Mouse (Mus musculus): ENCODE results near the gene Prm3.

Prm3 gene

DNA sequence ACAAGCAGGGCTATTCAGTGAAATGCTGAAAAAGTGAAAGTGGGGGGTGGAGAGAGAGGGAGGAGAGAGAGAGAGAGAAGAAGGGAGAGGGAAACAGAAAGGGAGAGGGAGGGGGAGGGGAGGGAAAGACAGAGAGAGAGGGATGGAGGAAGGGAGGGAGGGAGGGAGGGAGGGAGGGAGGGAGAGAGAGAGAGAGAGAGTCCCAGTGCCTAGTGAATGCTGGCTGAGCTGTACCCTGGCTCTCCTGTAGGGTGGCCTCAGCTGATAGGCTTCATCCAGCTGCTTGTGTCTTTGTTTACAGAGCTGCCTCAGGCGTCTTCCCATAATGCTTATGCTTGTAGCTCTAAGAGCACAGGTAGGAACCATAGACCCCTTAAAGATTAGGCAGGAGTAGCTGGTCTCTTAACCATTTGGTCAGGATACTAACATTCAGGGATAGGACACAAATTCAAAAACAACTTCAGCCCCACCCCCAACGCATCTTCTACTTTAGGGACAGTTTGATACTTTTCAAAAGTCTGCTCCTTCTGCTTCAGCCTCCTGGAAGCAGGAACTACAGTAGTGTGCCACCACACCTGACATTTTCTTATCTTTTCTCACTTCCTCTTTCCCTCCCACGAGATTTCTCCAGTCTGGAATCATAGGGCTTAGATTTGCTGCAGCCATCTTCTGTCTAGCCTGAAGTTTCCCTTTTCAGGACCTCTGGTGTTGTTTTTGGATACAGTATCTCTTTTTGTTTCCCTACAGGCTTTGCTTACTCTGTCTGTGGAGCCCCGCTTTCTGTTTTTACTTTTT, 20.0 kb downstream of the Prm3 start:
- DNase-seq (ENCODE audit: low spot score), result no peak

DNA sequence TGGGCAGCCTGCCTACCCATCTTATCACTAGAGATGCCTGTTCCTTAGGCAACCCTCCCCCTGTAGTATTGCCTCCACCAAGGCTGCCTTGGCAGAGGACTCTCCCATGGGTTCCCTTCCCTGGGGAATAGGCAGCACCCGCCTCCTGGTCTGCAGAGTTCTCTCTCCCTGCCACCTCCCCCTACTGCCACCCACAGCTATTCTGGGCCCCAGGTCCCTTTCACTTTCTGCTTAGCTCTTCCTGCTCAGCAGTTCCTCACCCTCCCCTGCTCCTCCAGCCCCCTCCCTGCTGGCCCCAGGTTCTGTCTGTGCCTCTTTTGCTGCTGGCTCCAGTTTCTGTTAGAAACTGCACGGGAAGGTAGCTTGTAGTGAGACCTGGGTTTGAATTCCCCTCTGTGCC, 21.1 kb downstream of the Prm3 start:
- DNase-seq (ENCODE audit: low spot score), result peak; percentile 17

DNA sequence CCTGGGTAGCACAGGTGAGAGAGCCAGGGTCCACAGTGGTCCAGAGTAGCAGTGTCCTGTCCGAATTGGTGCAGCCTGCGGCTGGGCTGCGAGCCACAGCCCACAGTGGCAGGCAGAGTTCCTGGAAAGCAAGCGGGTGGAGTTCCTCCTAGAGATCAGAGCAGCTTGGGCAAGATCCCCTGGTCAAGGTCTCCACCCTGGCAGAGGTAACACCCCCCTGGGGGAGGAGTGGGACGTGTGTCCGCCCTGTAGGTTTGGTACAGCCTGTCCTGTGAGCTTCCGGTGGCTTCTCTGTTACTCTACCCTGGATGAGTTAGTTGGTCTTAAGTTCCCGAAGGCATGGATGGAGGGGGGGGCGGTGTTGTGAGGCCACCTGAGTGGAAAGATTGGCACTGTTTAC, 21.9 kb downstream of the Prm3 start:
- no peak for DNase-seq (ENCODE audit: low spot score)

DNA sequence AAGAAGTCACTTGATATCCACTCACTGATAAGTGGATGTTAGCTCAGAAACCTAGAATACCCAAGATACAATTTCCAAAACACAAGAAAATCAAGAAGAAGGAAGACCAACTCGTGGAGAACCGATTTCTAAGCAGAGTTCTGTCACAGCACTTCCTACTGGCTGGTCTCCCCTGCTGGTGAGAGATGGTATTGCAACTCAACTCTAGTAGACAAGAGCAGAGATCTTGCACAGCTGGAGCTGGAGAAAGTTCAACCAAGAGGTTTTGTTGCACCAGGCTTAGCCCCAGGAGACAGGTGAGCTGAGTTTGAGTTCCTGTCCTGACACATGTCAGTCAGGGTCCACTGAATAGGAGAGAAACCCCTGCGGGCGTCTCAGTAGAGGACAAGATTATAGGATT, 23.6 kb downstream of the Prm3 start:
- DNase-seq (ENCODE audit: low spot score), result peak; percentile 48

DNA sequence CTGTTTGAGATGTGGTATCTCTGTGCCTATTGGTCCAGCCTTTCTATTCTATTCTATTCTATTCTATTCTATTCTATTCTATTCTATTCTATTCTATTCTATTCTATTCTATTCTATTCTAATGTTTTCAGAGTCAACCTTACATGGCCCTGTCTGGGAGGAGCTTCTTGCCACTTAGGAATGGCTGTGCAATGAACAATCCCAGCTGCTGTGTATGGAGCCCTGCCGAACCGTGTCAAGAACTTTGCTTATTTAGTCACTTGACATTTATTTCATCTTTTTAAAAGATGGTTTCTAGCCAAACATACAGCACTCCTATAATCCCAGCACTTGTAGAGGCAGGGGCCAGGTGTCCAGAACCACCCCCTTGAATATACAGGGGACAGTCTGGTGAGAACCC, 26.4 kb downstream of the Prm3 start:
- no peak for DNase-seq (ENCODE audit: low spot score)

DNA sequence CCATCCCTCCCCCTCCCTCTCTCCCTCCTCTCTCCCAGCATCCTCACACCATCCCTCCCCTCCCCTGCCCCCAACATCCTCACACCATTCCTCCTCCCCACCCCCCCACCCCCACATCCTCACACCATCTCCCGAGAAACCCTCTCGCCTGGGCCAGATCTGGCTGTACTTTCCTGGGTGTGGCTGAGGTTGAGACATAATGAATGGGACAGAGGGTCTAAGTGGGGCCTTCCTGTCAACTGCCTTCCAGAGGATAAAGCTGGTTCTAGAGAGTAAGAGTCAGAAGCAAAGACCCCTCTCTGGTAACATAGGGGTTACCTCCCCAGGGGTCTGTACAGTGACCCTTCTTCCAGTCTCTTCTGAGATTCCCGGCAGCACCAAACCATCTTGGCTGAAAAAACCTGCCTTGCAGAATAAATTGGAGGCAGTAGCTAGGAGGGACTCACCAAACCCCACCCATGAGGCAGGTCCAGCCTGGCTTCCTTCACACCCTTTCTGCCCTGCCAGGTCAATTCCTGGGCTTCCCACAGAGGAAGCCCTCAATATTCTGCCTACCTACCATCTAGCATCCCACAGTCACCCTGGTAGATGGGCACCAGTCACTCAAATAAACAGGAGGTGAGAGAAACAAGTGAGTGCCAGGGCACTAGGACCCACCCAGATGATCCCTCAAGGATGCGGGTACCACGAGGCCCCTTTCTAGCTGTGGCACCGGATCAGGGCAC, 27.0 kb downstream of the Prm3 start:
- no peak for DNase-seq (ENCODE audit: low spot score)

DNA sequence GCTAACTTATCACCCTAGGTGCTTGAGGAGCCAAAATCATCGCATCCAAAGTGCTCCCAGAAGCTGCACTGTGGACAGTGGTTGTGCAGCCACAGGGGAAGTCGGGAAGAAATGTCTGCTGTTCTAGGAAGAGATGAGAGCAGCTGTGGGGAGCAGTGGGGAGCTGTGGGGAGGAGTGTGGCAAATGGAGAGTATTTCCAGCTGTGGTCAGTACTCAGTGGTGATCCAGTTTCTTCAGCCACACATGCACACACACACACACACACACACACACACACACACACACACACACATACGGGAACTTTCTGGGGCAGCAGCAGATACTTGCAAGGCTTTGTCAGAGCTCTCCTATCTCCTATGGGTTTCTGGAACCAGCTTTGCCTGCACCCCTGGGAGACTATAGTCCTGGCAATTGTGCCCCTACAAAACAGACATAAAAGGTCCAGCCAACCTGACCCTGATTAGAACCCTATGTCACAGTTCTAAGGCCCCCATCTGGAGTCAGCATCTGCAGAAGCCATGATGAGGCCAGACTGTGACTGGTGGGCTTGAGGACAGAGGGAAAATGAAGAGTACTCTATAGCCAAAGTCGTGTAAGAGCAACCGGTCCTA, 28.0 kb downstream of the Prm3 start:
- no peak for DNase-seq (ENCODE audit: low spot score)

DNA sequence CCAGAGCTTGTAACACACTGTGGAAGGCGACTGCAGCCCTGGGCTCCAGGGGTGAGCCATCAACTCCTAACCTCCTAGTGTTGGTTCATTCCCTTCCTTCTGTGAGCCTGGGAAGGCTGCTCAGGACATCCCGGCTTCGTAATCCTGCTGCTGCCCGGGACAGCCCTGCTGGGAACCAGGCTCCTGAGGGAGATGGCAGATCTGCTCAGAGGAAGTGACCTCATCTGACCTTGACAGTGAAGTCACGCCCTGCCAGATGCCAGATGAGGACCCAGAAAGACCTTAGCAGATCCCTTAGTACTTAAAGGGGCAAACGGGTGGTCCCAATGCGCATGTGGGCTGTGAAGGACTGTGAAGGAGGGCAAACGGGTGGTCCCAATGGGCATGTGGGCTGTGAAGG, 29.5 kb downstream of the Prm3 start:
- no peak for DNase-seq (ENCODE audit: low spot score)

DNA sequence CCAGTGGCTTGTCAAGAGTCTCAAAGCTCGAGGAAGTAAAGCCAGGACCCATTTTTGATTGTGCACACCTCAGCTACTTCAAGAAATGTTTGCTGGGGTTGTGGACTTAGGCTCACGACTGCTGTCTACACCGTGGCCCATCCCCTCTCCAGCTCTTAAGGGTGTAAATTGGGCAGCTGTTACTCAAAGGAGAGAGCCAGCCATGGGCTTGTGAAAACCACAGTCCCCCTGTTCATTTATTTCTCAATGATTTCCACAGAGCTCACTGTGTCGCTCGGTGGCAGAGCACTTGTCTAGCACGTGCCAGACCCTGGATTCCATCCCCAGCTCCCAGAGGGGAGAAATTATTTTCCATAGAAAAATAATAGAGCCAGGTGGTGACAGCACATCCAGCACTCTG, 34.5 kb downstream of the Prm3 start:
- DNase-seq (ENCODE audit: low spot score), result no peak

DNA sequence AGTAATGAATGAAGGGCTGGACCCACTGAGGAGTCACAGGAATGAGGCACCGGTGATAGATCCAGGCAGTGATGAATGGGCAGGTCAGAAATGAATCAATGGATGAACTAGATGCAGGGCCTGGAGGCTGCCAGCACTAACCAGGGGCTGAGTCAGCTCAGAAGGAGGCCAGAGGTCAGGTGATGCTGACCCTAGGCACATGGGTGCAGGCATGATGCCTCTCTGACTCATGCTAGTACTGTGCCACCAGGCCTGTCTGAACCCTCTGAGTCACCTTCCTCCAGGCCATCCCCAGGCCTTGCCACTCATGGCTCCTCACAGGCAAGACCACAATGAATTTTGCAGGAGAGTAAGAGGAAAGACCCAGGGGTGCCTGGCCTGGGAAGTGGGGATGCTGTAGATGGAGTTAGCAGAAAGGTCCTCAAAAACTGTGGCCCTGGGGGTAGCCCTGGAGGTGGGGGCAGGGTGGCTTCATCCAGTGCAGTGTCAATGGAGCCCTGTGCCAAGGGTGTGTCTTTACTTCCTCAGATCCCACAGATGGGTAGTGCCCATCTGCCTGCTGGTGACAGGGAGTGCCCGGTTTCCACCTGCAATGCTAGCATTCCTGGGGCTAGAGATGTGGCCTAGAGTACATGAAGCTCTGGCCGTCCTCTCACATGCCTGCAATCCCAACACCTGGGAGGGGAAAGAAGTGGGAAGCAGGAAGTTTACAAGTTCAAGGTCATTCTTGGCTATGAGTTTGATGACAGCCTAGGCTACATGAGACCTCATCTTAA, 36.0 kb downstream of the Prm3 start:
- DNase-seq (ENCODE audit: low spot score), result no peak

DNA sequence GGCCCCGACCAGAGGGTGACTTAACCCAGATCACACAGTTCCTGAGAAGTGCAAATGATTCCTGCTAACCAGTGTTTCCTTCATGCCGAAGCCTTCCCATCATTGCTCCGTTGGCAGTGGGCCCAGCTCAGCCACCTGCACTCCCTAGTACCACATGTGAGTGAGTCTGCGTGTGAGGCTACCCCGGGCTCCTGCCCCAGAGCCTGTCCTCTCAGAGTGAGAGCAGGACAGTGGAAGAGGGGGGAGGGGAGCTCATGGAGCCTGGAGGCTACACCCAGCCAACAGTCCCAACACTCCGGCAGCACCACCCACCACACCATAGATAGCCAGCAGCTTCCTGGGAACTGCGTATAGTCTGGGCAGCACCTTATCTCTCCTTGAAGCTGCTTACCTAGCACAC, 40.9 kb downstream of the Prm3 start:
- DNase-seq (ENCODE audit: low spot score), result no peak

DNA sequence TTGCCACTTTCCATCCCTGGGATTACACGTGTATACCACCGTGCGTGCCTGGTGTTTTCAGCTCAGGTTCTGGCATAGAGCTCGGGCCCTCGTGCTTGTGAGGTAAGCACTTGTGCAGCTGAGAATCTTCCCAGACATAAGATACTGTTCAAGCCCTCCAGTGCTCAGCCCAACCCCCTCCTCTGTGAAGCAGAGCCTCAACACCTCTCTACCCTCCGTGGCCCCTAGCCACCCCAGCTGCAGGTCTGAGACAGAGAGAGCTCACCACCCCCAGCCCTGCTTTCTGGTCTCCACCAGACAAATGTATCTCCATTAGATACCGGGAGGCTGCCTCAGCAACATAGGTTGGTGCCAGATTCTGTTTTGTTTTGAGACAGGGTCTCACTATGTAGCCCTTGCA, 41.5 kb downstream of the Prm3 start:
- no peak for DNase-seq (ENCODE audit: low spot score)

DNA sequence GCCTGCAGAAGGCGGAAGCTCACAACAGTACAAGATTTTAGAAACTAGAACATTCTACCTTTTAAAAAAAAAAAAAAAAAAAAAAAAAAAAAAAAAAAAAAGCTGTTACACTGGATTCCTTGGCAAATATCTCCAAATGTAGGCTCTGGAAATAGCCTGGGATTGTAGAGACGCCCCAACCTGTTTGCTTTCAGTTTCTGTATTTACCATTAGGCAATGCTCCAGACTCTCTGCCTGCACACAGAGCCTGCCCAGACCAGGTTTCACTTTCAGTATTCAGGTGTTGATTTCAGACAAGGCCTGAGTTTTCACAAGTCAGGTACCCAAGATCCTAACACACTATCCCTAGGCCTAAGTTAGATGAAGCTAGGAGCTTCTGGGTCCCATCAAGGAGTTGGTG, 49.6 kb downstream of the Prm3 start:
- DNase-seq (ENCODE audit: low spot score), result peak; percentile 25

Data from left cerebral cortex, adult 11 months (tissue).